Mouse (Mus musculus) heart, adult 2 months (tissue): Measurements from ENCODE around the gene Slc25a21.

Experiments
- CTCF ChIP-seq: fragments of 200-600 bp; IDR thresholded peaks from 2 replicates; pipeline ENCODE4 v1.8.1; 2022; ENCODE audit warnings: antibody characterized with exemption, mild to moderate bottlenecking, moderate library complexity
- POLR2A ChIP-seq: fragments of 200-500 bp; IDR thresholded peaks from 2 replicates; pipeline ENCODE4 v1.6.1; 2011; ENCODE audit warnings: mild to moderate bottlenecking, low read depth, low read length, control low read depth; ENCODE audit not compliant: insufficient read depth

DNA sequence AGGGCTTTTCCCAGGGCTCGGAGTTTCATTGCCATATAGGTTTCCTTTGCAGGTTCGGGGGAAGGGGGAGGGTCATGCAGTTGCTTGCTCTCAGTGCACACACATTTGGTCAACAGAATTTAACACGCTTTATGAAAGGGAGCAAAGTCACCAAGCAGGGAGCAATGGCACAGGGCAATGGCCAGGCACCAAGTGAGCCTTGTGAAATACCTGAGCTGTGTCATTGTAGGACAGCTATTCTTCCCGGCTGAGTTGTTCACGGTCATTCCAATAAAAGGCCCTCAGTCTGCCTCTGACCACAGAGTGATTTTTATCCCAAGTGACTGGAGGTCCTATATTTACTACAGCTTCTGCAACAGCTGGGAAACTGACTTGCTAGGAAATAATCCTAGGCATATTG is 427.9 kb downstream of the Slc25a21 start:
- TF ChIP-seq CTCF: no peak
- no peak for TF ChIP-seq POLR2A
